Mouse (Mus musculus): ENCODE measurements around the gene Cst6.

DNA sequence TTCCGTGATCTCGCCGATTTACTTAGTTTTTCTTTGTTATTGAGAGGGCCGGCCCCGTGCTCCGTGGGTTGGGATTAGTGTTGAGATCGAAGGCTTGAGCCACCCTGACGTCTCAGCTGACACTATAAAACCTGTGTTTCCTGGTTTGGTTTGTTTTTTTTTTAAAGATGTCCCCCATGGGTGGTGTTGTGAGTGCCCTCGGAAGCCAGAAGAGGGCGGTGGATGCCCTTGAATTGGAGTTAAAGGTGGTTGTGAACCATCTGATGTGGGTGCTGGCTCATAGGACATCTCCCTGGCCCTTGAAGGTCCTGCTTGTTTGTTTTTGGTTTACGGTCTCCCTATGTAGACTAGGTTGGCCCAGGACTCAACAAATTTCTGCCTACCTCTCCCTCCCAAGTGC, 18.1 kb upstream of the Cst6 start:
- TF ChIP-seq POLR2A (IDR thresholded peaks at IDR 0.05; ENCODE audit: low read depth, low read length) (no peak), CTCF (IDR thresholded peaks at IDR 0.05; ENCODE audit: extremely low read depth, insufficient read depth, insufficient read length, insufficient replicate concordance) (peak; percentile 7; the same call in 1 of the 2 replicates)
